Mouse (Mus musculus): ENCODE data around the gene Pld4. TPM values are rescaled to one million over a fixed set of nuclear protein-coding genes. Genes with fewer than 3 reads are reported as not detected.

The Pld4 gene
- polyA plus RNA-seq, 1 experiment = 0.03 TPM

GRCm38 (mm10) chr12:112734108-112734820 is 26.2 kb upstream of the Pld4 start:
- no peak for TF ChIP-seq GATA1 (IDR thresholded peaks at IDR 0.05; ENCODE audit: low read length)

- no peak for TF ChIP-seq GATA1 (IDR thresholded peaks at IDR 0.05; ENCODE audit: low read length)
Observed at GRCm38 (mm10) chr12:112734881-112735655, 25.4 kb upstream of the Pld4 start.

GRCm38 (mm10) chr12:112735896-112736635 is 24.4 kb upstream of the Pld4 start:
- TF ChIP-seq GATA1 (IDR thresholded peaks at IDR 0.05; ENCODE audit: low read length) = no peak

GRCm38 (mm10) chr12:112736636-112736925 is 23.9 kb upstream of the Pld4 start:
- TF ChIP-seq GATA1 (IDR thresholded peaks at IDR 0.05; ENCODE audit: low read length) = no peak

GRCm38 (mm10) chr12:112737081-112737480 is 23.4 kb upstream of the Pld4 start:
- no peak for TF ChIP-seq GATA1 (IDR thresholded peaks at IDR 0.05; ENCODE audit: low read length)

GRCm38 (mm10) chr12:112737761-112738160 is 22.7 kb upstream of the Pld4 start:
- TF ChIP-seq GATA1 (IDR thresholded peaks at IDR 0.05; ENCODE audit: low read length) = no peak

GRCm38 (mm10) chr12:112738281-112739022 is 22.0 kb upstream of the Pld4 start:
- no peak for TF ChIP-seq GATA1 (IDR thresholded peaks at IDR 0.05; ENCODE audit: low read length)

- no peak for TF ChIP-seq GATA1 (IDR thresholded peaks at IDR 0.05; ENCODE audit: low read length)
Observed at GRCm38 (mm10) chr12:112739023-112739568, 21.4 kb upstream of the Pld4 start.

GRCm38 (mm10) chr12:112742768-112743167 is 17.7 kb upstream of the Pld4 start:
- no peak for TF ChIP-seq GATA1 (IDR thresholded peaks at IDR 0.05; ENCODE audit: low read length)

GRCm38 (mm10) chr12:112743168-112743975 is 17.1 kb upstream of the Pld4 start:
- no peak for TF ChIP-seq GATA1 (IDR thresholded peaks at IDR 0.05; ENCODE audit: low read length)

- TF ChIP-seq GATA1 (IDR thresholded peaks at IDR 0.05; ENCODE audit: low read length) = no peak
Observed at GRCm38 (mm10) chr12:112744211-112744610, 16.2 kb upstream of the Pld4 start.

GRCm38 (mm10) chr12:112744891-112745580 is 15.4 kb upstream of the Pld4 start:
- TF ChIP-seq GATA1 (IDR thresholded peaks at IDR 0.05; ENCODE audit: low read length) = no peak

GRCm38 (mm10) chr12:112745716-112746115 is 14.7 kb upstream of the Pld4 start:
- no peak for TF ChIP-seq GATA1 (IDR thresholded peaks at IDR 0.05; ENCODE audit: low read length)

GRCm38 (mm10) chr12:112746461-112746807 is 14.0 kb upstream of the Pld4 start:
- TF ChIP-seq GATA1 (IDR thresholded peaks at IDR 0.05; ENCODE audit: low read length) = no peak

All from G1E-ER4 (cell line).